Comparison of ENCODE assay signal across 8 mouse cellular contexts in the genomic region with DNA sequence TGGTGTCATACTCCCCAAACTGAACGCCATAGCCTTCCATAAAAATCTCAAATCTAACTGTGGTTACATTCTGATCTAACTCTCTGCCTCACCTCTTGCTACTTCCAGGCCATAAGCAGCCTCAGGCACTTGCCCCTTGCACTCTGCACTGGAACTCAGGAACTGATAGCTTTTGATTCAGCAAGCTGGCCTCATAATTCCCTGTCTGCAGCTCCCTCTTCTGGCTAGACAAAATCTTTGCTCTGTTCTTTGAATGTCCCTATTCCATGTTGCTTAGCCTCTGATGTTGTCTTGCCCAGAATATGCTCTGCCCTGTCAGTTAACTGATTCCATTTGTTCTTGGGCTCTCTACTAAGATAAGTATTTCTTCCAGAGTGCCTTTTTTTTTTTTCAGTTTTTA. TPM values are rescaled to one million over a fixed set of nuclear protein-coding genes. Genes with fewer than 3 reads are reported as not detected.
DNase-seq lines count a peak whose midpoint lies in the region; ATAC-seq and TF ChIP-seq lines count a peak whose summit lies in the region.

No protein-coding gene starts in this region.

- no peak for TF ChIP-seq POLR2A in brain, embryonic 14.5 days (IDR thresholded peaks at IDR 0.05; ENCODE audit: borderline replicate concordance, extremely low read depth, insufficient read depth, insufficient read length, poor library complexity, severe bottlenecking)
- TF ChIP-seq POLR2A in liver, adult 2 months (IDR thresholded peaks at IDR 0.05; ENCODE audit: extremely low read depth, insufficient read depth, low read length), result no peak

- 43% methylated on average over 1 of the region's 1 CpGs for WGBS in heart, embryonic 12.5 days
- 48% methylated on average over 1 of the region's 1 CpGs for WGBS in liver, adult 2 months

- H3K4me1 ChIP-seq in heart, embryonic 12.5 days (replicated peaks), result peaks cover 3% of the 10 kb centered on the region; the same call in 1 of the 2 replicates
- H3K4me1 ChIP-seq in liver, adult 2 months (ENCODE audit: control insufficient read depth, insufficient read depth, low read length), result peaks cover 2% of the 10 kb centered on the region; the same call in 1 of the 2 replicates

- H3K4me2 ChIP-seq in heart, embryonic 12.5 days, result no peak overlapping the region

- H3K27me3 ChIP-seq in heart, embryonic 12.5 days (replicated peaks), result no peaks in the 10 kb centered on the region
- no peaks in the 10 kb centered on the region for H3K27me3 ChIP-seq in liver, adult 2 months (ENCODE audit: control insufficient read depth, insufficient read depth, low read length)

- no peaks in the 10 kb centered on the region; the same call in 1 of the 2 replicates for H3K79me2 ChIP-seq in liver, adult 2 months (ENCODE audit: control insufficient read depth, insufficient read depth, low read length)

- H3K9me3 ChIP-seq in heart, embryonic 12.5 days (replicated peaks), result no peaks in the 10 kb centered on the region

- H3K27ac ChIP-seq in heart, embryonic 12.5 days (ENCODE audit: poor library complexity, severe bottlenecking), result no peak overlapping the region
- no peak overlapping the region for H3K27ac ChIP-seq in liver, adult 2 months (replicated peaks; ENCODE audit: insufficient read depth, low read depth, low read length)

- DNase-seq in heart, adult 18-20 months, result peak; percentile 51 to 60
- DNase-seq in CD4-positive, CD25-positive, alpha-beta regulatory T cell, adult 2 months (ENCODE audit: low read depth, low spot score), result peak; percentile 69
- peak; percentile 64 for DNase-seq in brain, embryonic 14.5 days (ENCODE audit: low read depth)
- peak; percentile 43 for DNase-seq in heart, postnatal 4 days
- DNase-seq in liver, adult 2 months (ENCODE audit: extremely low read depth, low read depth, low spot score), result peak; percentile 81
- peak; percentile 8 for DNase-seq in right cerebral cortex, postnatal 14 days
- no peak for DNase-seq in spleen, postnatal 14 days (ENCODE audit: low spot score in 2 of 2)

- peak; percentile 57; the same call in 1 of the 2 replicates for TF ChIP-seq CTCF in brain, embryonic 14.5 days (IDR thresholded peaks at IDR 0.05; ENCODE audit: borderline replicate concordance, extremely low read depth, insufficient read depth, insufficient read length)
- peak; percentile 41 for TF ChIP-seq CTCF in liver, adult 2 months (IDR thresholded peaks at IDR 0.05; ENCODE audit: low read depth, low read length)

- H3K36me3 ChIP-seq in heart, embryonic 12.5 days, result peaks cover 8% of the 10 kb centered on the region; the same call in 1 of the 2 replicates
- H3K36me3 ChIP-seq in liver, adult 2 months (ENCODE audit: control insufficient read depth, insufficient read depth, low read length), result peaks cover 30% of the 10 kb centered on the region

- ATAC-seq in heart, embryonic 12.5 days (ENCODE audit: insufficient number of reproducible peaks, low FRiP score), result no peak

- no peak overlapping the region for H3K4me3 ChIP-seq in heart, embryonic 12.5 days
- H3K4me3 ChIP-seq in liver, adult 2 months (ENCODE audit: insufficient read depth, low read depth, low read length), result no peak overlapping the region

- no peak overlapping the region for H3K9ac ChIP-seq in heart, embryonic 12.5 days
- no peak overlapping the region for H3K9ac ChIP-seq in liver, adult 2 months (ENCODE audit: low read depth, low read length)

RNA-seq across cellular contexts. Expression of gene Birc3, which starts 17.6 kb away (rescaled TPM):
- 10 to 100 TPM in 1 of 2 experiments, 1 to 10 TPM in 1; 9.4 to 13.8 TPM for total RNA-seq in heart, adult 18-20 months (2021)
- 5.8 and 6.0 TPM in 2 replicates for polyA plus RNA-seq in heart, embryonic 12.5 days (2016; fragmentation: Nextera tagmentation; extraction: Ambion mirVana)
- polyA plus RNA-seq in brain, embryonic 14.5 days (2012; rRNA removed), result 1.5 and 3.3 TPM in 2 replicates
- 1 to 10 TPM; 7.0 to 8.8 TPM for total RNA-seq in heart, postnatal 4 days (2021)
- 20.3 and 23.7 TPM in 2 replicates for total RNA-seq in liver, adult 2 months (2014; rRNA removed)
- 5.6 and 6.3 TPM in 2 replicates for polyA plus RNA-seq in liver, adult 2 months (2012; rRNA removed)

RNA-seq across cellular contexts. Expression of gene Birc2, which starts 18.5 kb away (rescaled TPM):
- total RNA-seq in heart, adult 18-20 months (2021), result 10 to 100 TPM; 25.4 to 29.4 TPM
- 26.0 and 28.2 TPM in 2 replicates for polyA plus RNA-seq in heart, embryonic 12.5 days (2016; fragmentation: Nextera tagmentation; extraction: Ambion mirVana)
- 37.3 and 49.2 TPM in 2 replicates for polyA plus RNA-seq in brain, embryonic 14.5 days (2012; rRNA removed)
- total RNA-seq in heart, postnatal 4 days (2021), result 10 to 100 TPM; 20.8 to 23.5 TPM
- total RNA-seq in liver, adult 2 months (2014; rRNA removed), result 25.4 and 28.8 TPM in 2 replicates
- polyA plus RNA-seq in liver, adult 2 months (2012; rRNA removed), result 9.7 and 10.8 TPM in 2 replicates

Comparison
In these comparisons a context has a peak if more than half of its experiments do, and no peak if none do; other contexts are left out.
1. DNase-seq: peak in heart, adult 18-20 months (2 of 2), CD4-positive, CD25-positive, alpha-beta regulatory T cell, adult 2 months (single experiment), brain, embryonic 14.5 days (single experiment), heart, postnatal 4 days (single experiment), liver, adult 2 months (single experiment) and right cerebral cortex, postnatal 14 days (single experiment); none in spleen, postnatal 14 days (0 of 2).